Comparison of ENCODE assay signal across 30 mouse cellular contexts in genomic region chr11:111947671-111948070, GRCm38 (mm10).
DNase-seq lines count a peak whose midpoint lies in the region; ATAC-seq lines count a peak whose summit lies in the region.
"Had no signal": no experiment of that assay in that cellular context is flagged by ENCODE, and none has a peak within 500 bp of the region (broad histone marks: within the 10 kb centered on the region; RNA-seq: fewer than 3 reads in every experiment).

No protein-coding gene starts in this region.

- no peaks in the 10 kb centered on the region for H3K9me3 ChIP-seq in kidney, embryonic 15.5 days (replicated peaks)
- H3K9me3 ChIP-seq in kidney, embryonic 14.5 days (ENCODE audit: control insufficient read depth, low read length), result no peaks in the 10 kb centered on the region
- H3K9me3 ChIP-seq: embryonic facial prominence, embryonic 10.5 days; embryonic facial prominence, embryonic 13.5 days; forebrain, embryonic 10.5 days; forebrain, embryonic 13.5 days; G1E; heart, embryonic 10.5 days; heart, embryonic 13.5 days had no signal

- H3K4me2 ChIP-seq in kidney, embryonic 15.5 days, result no peak overlapping the region
- H3K4me2 ChIP-seq in kidney, embryonic 14.5 days (replicated peaks; ENCODE audit: low read depth, low read length), result no peak overlapping the region
- H3K4me2 ChIP-seq: embryonic facial prominence, embryonic 13.5 days; forebrain, embryonic 13.5 days; heart, embryonic 13.5 days; hindbrain, embryonic 14.5 days had no signal

- no peak for ATAC-seq in kidney, embryonic 15.5 days (replicated peaks; ENCODE audit: low FRiP score)
- no peak for ATAC-seq in kidney, embryonic 14.5 days (ENCODE audit: low FRiP score, low TSS enrichment)
- ATAC-seq: forebrain, embryonic 13.5 days; forebrain, embryonic 16.5 days; Patski had no signal

- 77% methylated on average over 6 of the region's 6 CpGs for WGBS in kidney, embryonic 15.5 days
- 84% methylated on average over 6 of the region's 6 CpGs for WGBS in kidney, embryonic 14.5 days

- H3K27ac ChIP-seq in kidney, embryonic 15.5 days, result no peak overlapping the region
- no peak overlapping the region for H3K27ac ChIP-seq in kidney, embryonic 14.5 days (ENCODE audit: low read depth, low read length)
- H3K27ac ChIP-seq: embryonic facial prominence, embryonic 10.5 days; embryonic facial prominence, embryonic 13.5 days; forebrain, embryonic 10.5 days; forebrain, embryonic 13.5 days; heart, adult 2 months; heart, embryonic 10.5 days; heart, embryonic 13.5 days; hindbrain, embryonic 14.5 days had no signal

- H3K36me3 ChIP-seq in kidney, embryonic 15.5 days, result no peaks in the 10 kb centered on the region
- H3K36me3 ChIP-seq in kidney, embryonic 14.5 days (ENCODE audit: control insufficient read depth, insufficient read depth, low read length), result no peaks in the 10 kb centered on the region
- H3K36me3 ChIP-seq: embryonic facial prominence, embryonic 10.5 days; embryonic facial prominence, embryonic 13.5 days; forebrain, embryonic 10.5 days; G1E; heart, embryonic 10.5 days; heart, embryonic 13.5 days had no signal

- H3K4me3 ChIP-seq in kidney, embryonic 15.5 days (replicated peaks), result no peak overlapping the region
- H3K4me3 ChIP-seq in kidney, embryonic 14.5 days (ENCODE audit: low read length), result no peak overlapping the region
- H3K4me3 ChIP-seq: embryonic facial prominence, embryonic 10.5 days; embryonic facial prominence, embryonic 13.5 days; erythroblast, embryonic 14.5 days; forebrain, embryonic 10.5 days; forebrain, embryonic 13.5 days; heart, adult 2 months; heart, embryonic 10.5 days; heart, embryonic 13.5 days had no signal

- no peak overlapping the region for H3K9ac ChIP-seq in kidney, embryonic 15.5 days
- H3K9ac ChIP-seq in kidney, embryonic 14.5 days (ENCODE audit: low read depth, low read length), result no peak overlapping the region
- H3K9ac ChIP-seq: embryonic facial prominence, embryonic 13.5 days; forebrain, embryonic 13.5 days; heart, embryonic 13.5 days; hindbrain, embryonic 14.5 days had no signal

- DNase-seq in kidney, adult 18-20 months, result peak; percentile 7
- peak; percentile 76 for DNase-seq in kidney, adult 9 months
- DNase-seq in kidney, postnatal 14 days, result peak; percentile 7
- peak; percentile 37 to 61 for DNase-seq in kidney, postnatal 36 days
- no peak for DNase-seq in cerebellum, postnatal 10 days
- DNase-seq: adrenal gland, postnatal 10 days; adrenal gland, postnatal 36 days; B cell, adult 2 months; cerebellum, adult 18-20 months; cerebellum, adult 9-10 months; cerebellum, postnatal 25 days; gastrocnemius, postnatal 10 days; gastrocnemius, postnatal 36 days; heart, adult 2 months; heart, postnatal 14 days; heart, postnatal 4 days had no signal

- no peaks in the 10 kb centered on the region for H3K27me3 ChIP-seq in kidney, embryonic 15.5 days
- no peaks in the 10 kb centered on the region for H3K27me3 ChIP-seq in kidney, embryonic 14.5 days (ENCODE audit: control insufficient read depth, insufficient read depth, low read length)
- H3K27me3 ChIP-seq: CH12.LX; embryonic facial prominence, embryonic 13.5 days; forebrain, embryonic 13.5 days; heart, embryonic 13.5 days; Patski had no signal

- no peaks in the 10 kb centered on the region for H3K4me1 ChIP-seq in kidney, embryonic 15.5 days
- no peaks in the 10 kb centered on the region for H3K4me1 ChIP-seq in kidney, embryonic 14.5 days (ENCODE audit: control insufficient read depth, insufficient read depth, low read length)
- H3K4me1 ChIP-seq: heart, embryonic 10.5 days had no signal

Comparison
In these comparisons a context has a peak if more than half of its experiments do, and no peak if none do; other contexts are left out.
1. DNase-seq: peak in kidney, adult 18-20 months (single experiment), kidney, adult 9 months (single experiment), kidney, postnatal 14 days (single experiment) and kidney, postnatal 36 days (2 of 2); none in cerebellum, postnatal 10 days (0 of 2).